ENCODE assay signal across 7 mouse cellular contexts in the genomic region with DNA sequence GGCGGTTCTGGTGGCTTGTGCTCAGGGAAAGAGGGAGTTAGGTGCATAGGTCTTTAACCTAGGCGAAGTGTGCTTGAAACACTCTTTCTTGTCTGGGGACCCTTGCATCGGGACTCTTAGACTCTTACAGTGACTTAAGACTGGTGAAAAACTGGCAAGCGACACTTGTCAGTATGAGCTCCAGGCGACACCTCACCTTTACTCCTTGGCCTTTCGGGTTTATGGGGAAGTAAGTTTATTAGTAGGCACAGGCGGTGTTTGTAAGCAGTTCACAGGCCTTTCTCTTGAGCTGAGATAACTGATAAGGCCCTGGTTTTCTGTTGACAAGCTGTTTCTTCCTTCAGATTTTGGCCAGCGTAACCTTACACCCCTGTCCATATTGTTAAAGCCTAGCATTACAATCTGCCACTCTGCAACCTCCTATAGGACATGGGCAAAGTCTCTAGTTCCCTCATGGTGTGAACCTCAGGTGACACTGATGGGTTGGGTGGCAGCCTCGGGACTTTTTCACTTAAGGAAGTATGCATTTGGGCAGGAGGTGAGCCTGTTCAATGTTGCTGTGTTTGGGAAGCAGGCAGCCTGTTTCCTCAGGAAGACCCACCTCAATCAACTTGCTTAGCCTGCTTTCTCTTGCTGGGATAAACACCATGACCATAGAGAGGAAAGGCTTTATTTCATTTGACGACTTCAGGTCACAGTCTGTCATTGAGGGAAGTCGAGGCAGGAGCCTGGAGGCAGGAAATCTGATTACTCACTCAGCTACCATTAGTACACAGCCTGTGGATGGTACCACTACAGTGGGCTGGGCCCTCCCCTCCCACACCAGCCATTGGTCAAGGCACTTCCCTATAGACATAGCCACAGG. TPM values are rescaled to one million over a fixed set of nuclear protein-coding genes. Genes with fewer than 3 reads are reported as not detected.
DNase-seq lines count a peak whose midpoint lies in the region; ATAC-seq lines count a peak whose summit lies in the region.

No protein-coding gene starts in this region.

- H3K4me2 ChIP-seq in forebrain, embryonic 14.5 days (ENCODE audit: low read length), result peak overlapping the region; percentile 98
- peak overlapping the region; percentile 98 for H3K4me2 ChIP-seq in liver, embryonic 13.5 days
- H3K4me2 ChIP-seq in stomach, embryonic 14.5 days (replicated peaks; ENCODE audit: low read depth, low read length), result peak overlapping the region; percentile 93

- ATAC-seq in forebrain, embryonic 14.5 days, result no peak
- ATAC-seq in liver, embryonic 13.5 days (ENCODE audit: low read depth), result peak; percentile 4; the same call in 1 of the 2 replicates
- ATAC-seq in stomach, embryonic 14.5 days (ENCODE audit: insufficient number of reproducible peaks, insufficient read depth, low FRiP score, low read depth), result no peak
- ATAC-seq in activated CD4-positive, CD25-positive, alpha-beta regulatory T cell, adult 4 months, result no peak

- no peak overlapping the region for H3K27ac ChIP-seq in forebrain, embryonic 14.5 days (ENCODE audit: low read depth, low read length)
- H3K27ac ChIP-seq in liver, embryonic 13.5 days, result peak overlapping the region; percentile 79
- peak overlapping the region; percentile 84; the same call in 1 of the 2 replicates for H3K27ac ChIP-seq in stomach, embryonic 14.5 days (ENCODE audit: low read length)

- H3K9me3 ChIP-seq in forebrain, embryonic 14.5 days (replicated peaks; ENCODE audit: control insufficient read depth, low read length), result no peaks in the 10 kb centered on the region
- H3K9me3 ChIP-seq in liver, embryonic 13.5 days (replicated peaks), result no peaks in the 10 kb centered on the region
- no peaks in the 10 kb centered on the region for H3K9me3 ChIP-seq in stomach, embryonic 14.5 days (ENCODE audit: control insufficient read depth, low read depth, low read length)

- H3K4me1 ChIP-seq in forebrain, embryonic 14.5 days (ENCODE audit: control insufficient read depth, insufficient read depth, low read length), result peaks cover 7% of the 10 kb centered on the region; the same call in 1 of the 2 replicates
- H3K4me1 ChIP-seq in liver, embryonic 13.5 days (replicated peaks), result peaks cover 77% of the 10 kb centered on the region
- peaks cover 7% of the 10 kb centered on the region for H3K4me1 ChIP-seq in stomach, embryonic 14.5 days (ENCODE audit: control insufficient read depth, insufficient read depth, low read length)

- 0 out of 2 replicates have a peak, but pooled peaks cover 9% of the 10 kb centered on the region for H3K27me3 ChIP-seq in forebrain, embryonic 14.5 days (replicated peaks; ENCODE audit: control insufficient read depth, insufficient read depth, low read length)
- no peaks in the 10 kb centered on the region for H3K27me3 ChIP-seq in liver, embryonic 13.5 days
- H3K27me3 ChIP-seq in stomach, embryonic 14.5 days (ENCODE audit: control insufficient read depth, insufficient read depth, low read length), result no peaks in the 10 kb centered on the region

- peak; percentile 17 for DNase-seq in thymus, postnatal 4 days
- DNase-seq in thymus, postnatal 10 days (ENCODE audit: low spot score in 2 of 2), result no peak
- no peak for DNase-seq in forebrain, embryonic 14.5 days (ENCODE audit: low spot score)
- no peak for DNase-seq in liver, embryonic 13.5 days
- no peak for DNase-seq in gastrocnemius, postnatal 25 days

- 72% methylated on average over 11 of the region's 11 CpGs for WGBS in forebrain, embryonic 14.5 days
- 14% methylated on average over 11 of the region's 11 CpGs for WGBS in liver, embryonic 13.5 days (ENCODE audit: insufficient replicate concordance)
- WGBS in stomach, embryonic 14.5 days, result 51% methylated on average over 11 of the region's 11 CpGs

- no peaks in the 10 kb centered on the region for H3K36me3 ChIP-seq in forebrain, embryonic 14.5 days (ENCODE audit: control insufficient read depth, insufficient read depth, low read length)
- no peaks in the 10 kb centered on the region for H3K36me3 ChIP-seq in liver, embryonic 13.5 days
- no peaks in the 10 kb centered on the region for H3K36me3 ChIP-seq in stomach, embryonic 14.5 days (ENCODE audit: control insufficient read depth, insufficient read depth, low read length)

- H3K4me3 ChIP-seq in forebrain, embryonic 14.5 days (ENCODE audit: low read depth, low read length), result peak overlapping the region; percentile 49
- H3K4me3 ChIP-seq in liver, embryonic 13.5 days (replicated peaks), result peak overlapping the region; percentile 81
- H3K4me3 ChIP-seq in stomach, embryonic 14.5 days (ENCODE audit: low read depth, low read length), result peak overlapping the region; percentile 50

- H3K9ac ChIP-seq in forebrain, embryonic 14.5 days (ENCODE audit: low read length), result peak overlapping the region; percentile 72
- peak overlapping the region; percentile 89 for H3K9ac ChIP-seq in liver, embryonic 13.5 days
- H3K9ac ChIP-seq in stomach, embryonic 14.5 days (replicated peaks; ENCODE audit: low read depth, low read length), result peak overlapping the region; percentile 69

RNA-seq across cellular contexts. Expression of a gene that starts 1.0 kb away (rescaled TPM):
- polyA plus RNA-seq in forebrain, embryonic 14.5 days (2014; fragmentation: Nextera tagmentation; extraction: Ambion mirVana), result 13.1 and 17.4 TPM in 2 replicates
- 15.0 and 15.4 TPM in 2 replicates for polyA plus RNA-seq in liver, embryonic 13.5 days (2015; fragmentation: Nextera tagmentation; extraction: Ambion mirVana)
- polyA plus RNA-seq in stomach, embryonic 14.5 days (2014; fragmentation: Nextera tagmentation; extraction: Ambion mirVana), result 29.1 and 31.3 TPM in 2 replicates
- 10 to 100 TPM; 33.2 to 39.9 TPM for polyA plus RNA-seq in activated CD4-positive, CD25-positive, alpha-beta regulatory T cell, adult 4 months (2017; shearing (Covaris generic))
- total RNA-seq in gastrocnemius, postnatal 25 days (2021), result 1 to 10 TPM; 4.1 to 5.3 TPM

RNA-seq across cellular contexts. Expression of a gene that starts 8.1 kb away (rescaled TPM):
- 0.14 and 0.55 TPM in 2 replicates for polyA plus RNA-seq in forebrain, embryonic 14.5 days (2014; fragmentation: Nextera tagmentation; extraction: Ambion mirVana)
- 0.12 TPM in 2 replicates for polyA plus RNA-seq in liver, embryonic 13.5 days (2015; fragmentation: Nextera tagmentation; extraction: Ambion mirVana)
- 0.26 and 0.45 TPM in 2 replicates for polyA plus RNA-seq in stomach, embryonic 14.5 days (2014; fragmentation: Nextera tagmentation; extraction: Ambion mirVana)
- not detected for polyA plus RNA-seq in activated CD4-positive, CD25-positive, alpha-beta regulatory T cell, adult 4 months (2017; shearing (Covaris generic))
- total RNA-seq in gastrocnemius, postnatal 25 days (2021), result 1,000 to 10,000 TPM in 1 of 2 experiments, 100 to 1,000 TPM in 1; 752 to 1,010 TPM
